Mouse (Mus musculus) olfactory bulb, adult 2 months (tissue): Measurements from ENCODE around the gene Gsta4.

Experiments used
- CTCF ChIP-seq: fragments of 200-500 bp; IDR thresholded peaks from 2 replicates; pipeline ENCODE4 v1.5.1; 2012; ENCODE audit warnings: low read depth, mild to moderate bottlenecking, low read length, moderate library complexity; ENCODE audit not compliant: insufficient read depth
- POLR2A ChIP-seq: fragments of 200-500 bp; IDR thresholded peaks from 2 replicates; pipeline ENCODE4 v1.6.1; 2012; ENCODE audit warnings: mild to moderate bottlenecking, low read depth, low read length, moderate library complexity; ENCODE audit not compliant: insufficient read depth

DNA sequence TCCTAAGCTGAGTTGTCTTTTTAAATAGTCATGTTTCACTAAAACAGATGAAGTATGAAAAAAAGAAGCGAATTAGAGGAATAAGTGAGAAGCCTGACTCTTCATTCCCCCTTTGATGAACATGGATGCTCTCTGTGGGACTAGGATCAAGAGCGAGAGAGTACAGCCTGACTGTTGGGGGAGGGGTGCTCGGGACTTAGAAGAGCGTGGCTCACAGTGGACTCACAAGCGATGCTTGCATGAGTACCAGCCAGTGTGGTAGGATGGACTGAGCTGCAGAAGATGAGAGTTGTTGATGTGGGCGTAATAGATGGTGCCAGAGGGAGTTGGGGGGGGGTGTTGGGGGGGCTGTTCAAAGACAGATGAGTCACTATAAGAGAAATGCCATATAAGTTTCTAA lies 35.9 kb upstream of the Gsta4 start:
- TF ChIP-seq POLR2A (no peak), CTCF (no peak)
